Mouse (Mus musculus): ENCODE data around the gene Ptgfrn. TPM values are rescaled to one million over a fixed set of nuclear protein-coding genes. Genes with fewer than 3 reads are reported as not detected.

Ptgfrn gene
- polyA plus RNA-seq, 1 experiment from 2014 or later: 3.5 TPM

- no peak overlapping the region for H3K9ac ChIP-seq (ENCODE audit: low read depth, low read length)
- WGBS: 74% methylated on average over 7 of the region's 7 CpGs
- no peak overlapping the region for H3K4me2 ChIP-seq (replicated peaks; ENCODE audit: low read depth, low read length)
- no peak overlapping the region for H3K27ac ChIP-seq (ENCODE audit: low read depth, low read length)
- no peaks in the 10 kb centered on the region for H3K36me3 ChIP-seq (ENCODE audit: control insufficient read depth, insufficient read depth, low read length)
- no peaks in the 10 kb centered on the region for H3K4me1 ChIP-seq (replicated peaks; ENCODE audit: control insufficient read depth, insufficient read depth, low read length)
- no peak for ATAC-seq (ENCODE audit: low FRiP score)
- no peak overlapping the region for H3K4me3 ChIP-seq (ENCODE audit: low read depth, low read length)
- DNase-seq (ENCODE audit: low spot score): no peak
- H3K27me3 ChIP-seq (ENCODE audit: control insufficient read depth, insufficient read depth, low read length): no peaks in the 10 kb centered on the region
- no peaks in the 10 kb centered on the region for H3K9me3 ChIP-seq (ENCODE audit: control insufficient read depth, low read length)
Measured at GRCm38 (mm10) chr3:101031456-101032142, 78.5 kb downstream of the Ptgfrn start.

- 96% methylated on average over 1 of the region's 1 CpGs for WGBS
- no peak overlapping the region for H3K4me2 ChIP-seq (replicated peaks; ENCODE audit: low read depth, low read length)
Measured at GRCm38 (mm10) chr3:101030630-101031029, 79.4 kb downstream of the Ptgfrn start.

GRCm38 (mm10) chr3:101029339-101029738 is 80.7 kb downstream of the Ptgfrn start, which contains the start of gene Cd101:
Gene Cd101, minus strand, starts transcription at chr3:101029556.
- no peak within 1 kb of the TSS for H3K9ac ChIP-seq (ENCODE audit: low read depth, low read length)
- ATAC-seq (ENCODE audit: low FRiP score): no peak
- WGBS: 91% methylated on average over 4 of the region's 4 CpGs

More at GRCm38 (mm10) chr3:101030630-101031029, 79.4 kb downstream of the Ptgfrn start:
- Histone ChIP-seq H3K36me3 (ENCODE audit: control insufficient read depth, insufficient read depth, low read length) (no peaks in the 10 kb centered on the region), H3K27me3 (ENCODE audit: control insufficient read depth, insufficient read depth, low read length) (no peaks in the 10 kb centered on the region), H3K4me3 (ENCODE audit: low read depth, low read length) (no peak overlapping the region), H3K27ac (ENCODE audit: low read depth, low read length) (no peak overlapping the region), H3K4me1 (replicated peaks; ENCODE audit: control insufficient read depth, insufficient read depth, low read length) (no peaks in the 10 kb centered on the region), H3K9me3 (ENCODE audit: control insufficient read depth, low read length) (no peaks in the 10 kb centered on the region), H3K9ac (ENCODE audit: low read depth, low read length) (no peak overlapping the region)
- DNase-seq (ENCODE audit: low spot score) (no peak), ATAC-seq (ENCODE audit: low FRiP score) (no peak)

GRCm38 (mm10) chr3:101026741-101027140 is 83.3 kb downstream of the Ptgfrn start:
- Histone ChIP-seq H3K4me3 (ENCODE audit: low read depth, low read length) (no peak overlapping the region), H3K9me3 (ENCODE audit: control insufficient read depth, low read length) (no peaks in the 10 kb centered on the region), H3K4me1 (replicated peaks; ENCODE audit: control insufficient read depth, insufficient read depth, low read length) (no peaks in the 10 kb centered on the region), H3K9ac (ENCODE audit: low read depth, low read length) (no peak overlapping the region), H3K27ac (ENCODE audit: low read depth, low read length) (no peak overlapping the region), H3K27me3 (ENCODE audit: control insufficient read depth, insufficient read depth, low read length) (no peaks in the 10 kb centered on the region), H3K36me3 (ENCODE audit: control insufficient read depth, insufficient read depth, low read length) (no peaks in the 10 kb centered on the region), H3K4me2 (replicated peaks; ENCODE audit: low read depth, low read length) (no peak overlapping the region)
- DNase-seq (ENCODE audit: low spot score): no peak
- WGBS: 100% methylated on average over 1 of the region's 1 CpGs
- no peak for ATAC-seq (ENCODE audit: low FRiP score)

More at GRCm38 (mm10) chr3:101029339-101029738, 80.7 kb downstream of the Ptgfrn start, which contains the start of gene Cd101:
- Histone ChIP-seq H3K27me3 (ENCODE audit: control insufficient read depth, insufficient read depth, low read length) (no peaks in the 10 kb centered on the region), H3K4me3 (ENCODE audit: low read depth, low read length) (no peak within 1 kb of the TSS), H3K27ac (ENCODE audit: low read depth, low read length) (no peak within 1 kb of the TSS), H3K4me1 (replicated peaks; ENCODE audit: control insufficient read depth, insufficient read depth, low read length) (no peaks in the 10 kb centered on the region), H3K9me3 (ENCODE audit: control insufficient read depth, low read length) (no peaks in the 10 kb centered on the region), H3K4me2 (replicated peaks; ENCODE audit: low read depth, low read length) (no peak within 1 kb of the TSS), H3K36me3 (ENCODE audit: control insufficient read depth, insufficient read depth, low read length) (no peaks in the 10 kb centered on the region)
- no peak for DNase-seq (ENCODE audit: low spot score)

GRCm38 (mm10) chr3:101022967-101023366 is 87.1 kb downstream of the Ptgfrn start:
- Histone ChIP-seq H3K36me3 (ENCODE audit: control insufficient read depth, insufficient read depth, low read length) (no peaks in the 10 kb centered on the region), H3K27ac (ENCODE audit: low read depth, low read length) (no peak overlapping the region), H3K4me2 (replicated peaks; ENCODE audit: low read depth, low read length) (no peak overlapping the region), H3K4me1 (replicated peaks; ENCODE audit: control insufficient read depth, insufficient read depth, low read length) (no peaks in the 10 kb centered on the region), H3K27me3 (ENCODE audit: control insufficient read depth, insufficient read depth, low read length) (no peaks in the 10 kb centered on the region), H3K9me3 (ENCODE audit: control insufficient read depth, low read length) (no peaks in the 10 kb centered on the region), H3K9ac (ENCODE audit: low read depth, low read length) (no peak overlapping the region), H3K4me3 (ENCODE audit: low read depth, low read length) (no peak overlapping the region)
- WGBS: 88% methylated on average over 6 of the region's 6 CpGs
- ATAC-seq (ENCODE audit: low FRiP score) (no peak), DNase-seq (ENCODE audit: low spot score) (no peak)

- no peaks in the 10 kb centered on the region for H3K27me3 ChIP-seq (ENCODE audit: control insufficient read depth, insufficient read depth, low read length)
- DNase-seq (ENCODE audit: low spot score): no peak
- H3K9ac ChIP-seq (ENCODE audit: low read depth, low read length): no peak overlapping the region
- H3K4me2 ChIP-seq (replicated peaks; ENCODE audit: low read depth, low read length): no peak overlapping the region
- no peaks in the 10 kb centered on the region for H3K4me1 ChIP-seq (replicated peaks; ENCODE audit: control insufficient read depth, insufficient read depth, low read length)
- no peaks in the 10 kb centered on the region for H3K36me3 ChIP-seq (ENCODE audit: control insufficient read depth, insufficient read depth, low read length)
- H3K27ac ChIP-seq (ENCODE audit: low read depth, low read length): no peak overlapping the region
- no peak for ATAC-seq (ENCODE audit: low FRiP score)
- 72% methylated on average over 8 of the region's 8 CpGs for WGBS
- no peaks in the 10 kb centered on the region for H3K9me3 ChIP-seq (ENCODE audit: control insufficient read depth, low read length)
- no peak overlapping the region for H3K4me3 ChIP-seq (ENCODE audit: low read depth, low read length)
Measured at GRCm38 (mm10) chr3:101021481-101022051, 88.5 kb downstream of the Ptgfrn start.

GRCm38 (mm10) chr3:101021073-101021472 is 89.0 kb downstream of the Ptgfrn start:
- 87% methylated on average over 5 of the region's 5 CpGs for WGBS
- no peak overlapping the region for H3K9ac ChIP-seq (ENCODE audit: low read depth, low read length)
- no peak for ATAC-seq (ENCODE audit: low FRiP score)
- H3K9me3 ChIP-seq (ENCODE audit: control insufficient read depth, low read length): no peaks in the 10 kb centered on the region
- H3K27ac ChIP-seq (ENCODE audit: low read depth, low read length): no peak overlapping the region
- no peaks in the 10 kb centered on the region for H3K36me3 ChIP-seq (ENCODE audit: control insufficient read depth, insufficient read depth, low read length)
- H3K4me3 ChIP-seq (ENCODE audit: low read depth, low read length): no peak overlapping the region
- DNase-seq (ENCODE audit: low spot score): no peak
- no peaks in the 10 kb centered on the region for H3K4me1 ChIP-seq (replicated peaks; ENCODE audit: control insufficient read depth, insufficient read depth, low read length)
- H3K27me3 ChIP-seq (ENCODE audit: control insufficient read depth, insufficient read depth, low read length): no peaks in the 10 kb centered on the region
- H3K4me2 ChIP-seq (replicated peaks; ENCODE audit: low read depth, low read length): no peak overlapping the region

- H3K27me3 ChIP-seq (ENCODE audit: control insufficient read depth, insufficient read depth, low read length): no peaks in the 10 kb centered on the region
- H3K9ac ChIP-seq (ENCODE audit: low read depth, low read length): no peak overlapping the region
- WGBS: 87% methylated on average over 6 of the region's 6 CpGs
- no peaks in the 10 kb centered on the region for H3K9me3 ChIP-seq (ENCODE audit: control insufficient read depth, low read length)
- DNase-seq (ENCODE audit: low spot score): no peak
- no peak overlapping the region for H3K27ac ChIP-seq (ENCODE audit: low read depth, low read length)
- no peaks in the 10 kb centered on the region for H3K4me1 ChIP-seq (replicated peaks; ENCODE audit: control insufficient read depth, insufficient read depth, low read length)
- no peak for ATAC-seq (ENCODE audit: low FRiP score)
- no peaks in the 10 kb centered on the region for H3K36me3 ChIP-seq (ENCODE audit: control insufficient read depth, insufficient read depth, low read length)
- no peak overlapping the region for H3K4me3 ChIP-seq (ENCODE audit: low read depth, low read length)
- H3K4me2 ChIP-seq (replicated peaks; ENCODE audit: low read depth, low read length): no peak overlapping the region
Measured at GRCm38 (mm10) chr3:101018494-101018893, 91.6 kb downstream of the Ptgfrn start.

GRCm38 (mm10) chr3:101016050-101016449 is 94.0 kb downstream of the Ptgfrn start:
- no peak for ATAC-seq (ENCODE audit: low FRiP score)
- Histone ChIP-seq H3K4me1 (replicated peaks; ENCODE audit: control insufficient read depth, insufficient read depth, low read length) (no peaks in the 10 kb centered on the region), H3K9me3 (ENCODE audit: control insufficient read depth, low read length) (no peaks in the 10 kb centered on the region), H3K27ac (ENCODE audit: low read depth, low read length) (no peak overlapping the region), H3K4me2 (replicated peaks; ENCODE audit: low read depth, low read length) (no peak overlapping the region), H3K9ac (ENCODE audit: low read depth, low read length) (no peak overlapping the region), H3K27me3 (ENCODE audit: control insufficient read depth, insufficient read depth, low read length) (no peaks in the 10 kb centered on the region), H3K36me3 (ENCODE audit: control insufficient read depth, insufficient read depth, low read length) (no peaks in the 10 kb centered on the region), H3K4me3 (ENCODE audit: low read depth, low read length) (no peak overlapping the region)
- 92% methylated on average over 7 of the region's 7 CpGs for WGBS
- DNase-seq (ENCODE audit: low spot score): no peak

All from hindbrain, embryonic 11.5 days (tissue).